Mouse (Mus musculus) c-Kit-negative CD71-positive TER-119-positive erythroid progenitor cells, embryonic 14.5 days (primary cell): ENCODE data around the gene Dock2.

ENCODE experiments used
- DNase-seq: peaks from one replicate; pipeline ENCODE4 v3.0.0-alpha.2; 2013; ENCODE audit warnings: low read depth, low spot score

The Dock2 gene

GRCm38 (mm10) chr11:34348287-34348918 lies 435.3 kb downstream of the Dock2 start:
- DNase-seq = no peak

GRCm38 (mm10) chr11:34344310-34344709 lies 439.4 kb downstream of the Dock2 start:
- no peak for DNase-seq

DNA sequence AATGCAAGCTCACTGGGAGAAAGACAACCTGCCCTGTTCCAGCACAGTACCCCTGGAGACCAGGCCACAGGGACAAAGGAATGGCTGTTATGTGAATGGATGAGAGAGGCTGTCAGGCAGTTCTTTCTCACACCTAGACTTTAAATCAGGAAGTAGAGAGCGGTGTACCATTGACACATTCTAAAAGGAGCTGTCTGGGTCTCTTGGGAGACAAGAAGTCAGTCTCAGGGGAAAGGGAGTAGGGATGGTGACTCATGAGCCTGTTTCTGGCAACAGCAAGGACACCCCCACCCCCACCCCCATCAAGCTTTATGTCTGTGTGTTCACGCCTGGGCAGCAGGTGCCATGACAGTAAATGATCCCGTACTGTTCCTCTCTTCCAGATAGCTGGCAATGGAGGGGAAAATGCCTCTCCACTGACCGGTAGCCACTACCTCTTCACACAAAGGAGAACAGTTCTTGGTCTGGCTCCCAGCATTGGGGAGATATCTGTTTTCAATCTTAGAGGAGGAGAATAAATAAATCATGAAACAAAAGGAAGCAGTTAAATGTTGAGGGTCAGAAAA lies 439.9 kb downstream of the Dock2 start:
- DNase-seq = no peak

DNA sequence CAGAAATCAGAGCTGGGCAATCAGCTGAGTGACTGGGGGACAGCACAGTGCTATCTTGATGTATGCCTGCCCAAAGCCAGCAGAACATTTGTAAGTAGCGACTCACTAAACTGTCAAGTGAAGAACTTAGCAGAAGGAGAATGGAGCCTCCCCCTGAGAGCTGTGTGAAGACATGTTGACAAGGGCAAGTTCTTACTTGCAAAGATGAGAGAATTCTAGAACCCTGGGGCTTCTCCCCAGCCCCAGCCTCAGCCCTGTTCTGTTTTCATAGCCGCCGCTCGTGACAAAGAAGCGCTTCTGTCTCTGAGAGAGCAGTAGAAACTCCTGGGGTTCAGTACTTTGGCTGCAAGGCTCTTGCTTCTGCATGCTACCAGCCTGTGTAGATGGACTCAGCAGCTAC lies 444.0 kb downstream of the Dock2 start:
- DNase-seq = no peak

GRCm38 (mm10) chr11:34337907-34338306 lies 445.8 kb downstream of the Dock2 start:
- DNase-seq = no peak

GRCm38 (mm10) chr11:34332344-34333031 lies 451.2 kb downstream of the Dock2 start:
- DNase-seq = peak; percentile 34

- no peak for DNase-seq
Measured at GRCm38 (mm10) chr11:34323664-34324063, 460.0 kb downstream of the Dock2 start.

GRCm38 (mm10) chr11:34319282-34319681 lies 464.4 kb downstream of the Dock2 start:
- DNase-seq = no peak

- no peak for DNase-seq
Measured at GRCm38 (mm10) chr11:34317001-34317400, 466.7 kb downstream of the Dock2 start.

- DNase-seq = no peak
Measured at GRCm38 (mm10) chr11:34316176-34316575, 467.5 kb downstream of the Dock2 start.

DNA sequence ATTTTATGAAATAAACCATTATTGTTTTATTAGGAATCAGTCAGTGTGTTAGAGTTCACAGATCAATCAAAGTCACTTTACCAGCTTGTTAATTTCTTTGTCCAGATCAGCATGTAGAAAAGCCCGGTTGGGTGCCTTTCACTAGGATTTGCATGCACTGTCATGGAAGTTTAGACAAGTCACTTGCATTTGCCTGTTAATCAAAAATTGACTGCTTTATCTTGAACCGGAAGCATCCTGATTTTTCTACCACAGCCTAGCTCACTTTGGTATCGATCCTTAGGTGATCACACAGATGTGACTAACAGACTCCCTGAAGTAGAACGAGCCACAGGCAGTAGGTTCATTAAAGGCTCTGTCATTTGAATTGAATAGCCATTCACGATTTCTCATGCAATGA lies 468.3 kb downstream of the Dock2 start:
- DNase-seq = no peak

DNA sequence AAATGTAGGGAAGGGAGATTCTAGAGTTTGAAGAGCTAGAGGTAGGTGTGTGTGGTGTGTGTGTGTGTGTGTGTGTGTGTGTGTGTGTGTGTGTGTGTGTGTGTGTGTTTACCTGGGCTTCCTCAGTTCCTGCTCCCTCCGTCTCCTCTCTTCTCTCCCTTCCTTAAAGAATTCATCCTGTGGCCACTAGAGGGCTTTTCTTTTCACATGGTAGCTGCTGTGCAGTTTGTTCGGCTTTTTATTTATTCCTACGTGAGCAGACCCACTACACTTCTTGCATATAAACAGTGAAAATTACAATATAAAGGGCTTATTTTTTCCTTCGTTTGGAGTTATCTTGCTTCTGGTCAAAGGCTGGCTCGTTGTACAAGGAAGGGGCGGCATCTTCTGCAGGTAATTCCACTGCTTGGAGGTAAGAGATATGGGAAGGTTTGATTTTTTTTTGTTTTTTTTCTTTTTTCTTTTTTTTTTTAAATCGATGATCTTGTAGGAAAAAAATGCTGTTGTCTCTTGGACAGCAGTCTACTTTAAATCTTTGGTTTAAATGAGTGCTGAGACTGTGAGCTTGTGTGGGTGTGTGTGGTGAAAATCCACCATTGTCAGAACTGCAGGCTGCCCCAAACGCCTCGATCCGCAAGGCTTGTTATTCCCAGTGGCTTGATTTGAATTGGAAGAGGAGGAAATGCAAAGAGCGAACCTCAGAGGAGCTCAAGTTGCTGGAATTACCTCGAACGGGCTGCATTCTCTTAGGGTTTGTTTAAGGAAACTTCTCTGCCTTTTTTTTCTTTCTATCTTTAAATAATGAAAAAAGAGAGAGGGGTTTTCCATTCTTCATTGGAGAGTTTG lies 468.9 kb downstream of the Dock2 start, which contains the start of gene Fam196b:
Gene Fam196b, plus strand, starts transcription at position 289 of the 846 bp plus-strand sequence.
- DNase-seq = no peak

DNA sequence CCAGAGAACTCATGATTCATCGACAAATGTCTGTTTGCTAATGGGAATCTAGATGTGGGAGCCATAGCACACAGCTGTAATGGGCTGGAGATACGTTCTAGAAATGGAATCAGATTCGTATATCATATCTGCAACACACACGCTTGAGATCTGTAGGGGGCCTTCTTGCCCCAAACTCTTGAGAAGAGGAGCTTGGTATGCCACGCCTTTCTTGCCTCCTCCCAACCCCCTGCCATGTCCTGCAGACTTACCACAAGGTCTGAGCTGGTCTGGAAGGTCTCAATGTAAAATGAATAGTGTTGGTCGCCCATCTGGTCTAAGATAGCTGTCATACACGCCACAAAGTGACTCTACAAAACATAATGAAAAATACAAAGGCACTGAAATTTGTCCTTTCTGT lies 471.5 kb downstream of the Dock2 start:
- DNase-seq = no peak

GRCm38 (mm10) chr11:34311717-34312116 lies 472.0 kb downstream of the Dock2 start:
- no peak for DNase-seq

DNA sequence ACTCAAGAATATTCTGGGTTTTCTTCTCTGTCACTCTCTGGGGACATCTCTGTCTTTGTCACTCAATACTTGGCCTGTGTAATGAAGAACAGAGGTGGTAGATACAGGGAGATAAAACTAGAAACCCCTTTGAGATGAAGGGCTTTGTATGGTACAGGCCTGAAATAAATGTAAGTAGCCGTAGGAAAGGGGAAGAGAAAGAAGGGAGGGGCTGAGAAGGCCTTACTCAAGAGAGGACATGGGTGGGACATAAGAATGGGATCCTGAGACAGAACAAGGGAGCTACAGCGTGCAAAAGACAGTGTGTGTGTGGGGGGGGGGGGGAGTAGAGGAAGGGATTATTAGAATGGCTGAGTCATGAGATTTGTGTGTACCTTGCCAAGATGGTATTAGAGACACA lies 474.3 kb downstream of the Dock2 start:
- no peak for DNase-seq

GRCm38 (mm10) chr11:34308731-34309130 lies 475.0 kb downstream of the Dock2 start:
- DNase-seq = no peak

- DNase-seq = no peak
Measured at GRCm38 (mm10) chr11:34306231-34306630, 477.5 kb downstream of the Dock2 start.

DNA sequence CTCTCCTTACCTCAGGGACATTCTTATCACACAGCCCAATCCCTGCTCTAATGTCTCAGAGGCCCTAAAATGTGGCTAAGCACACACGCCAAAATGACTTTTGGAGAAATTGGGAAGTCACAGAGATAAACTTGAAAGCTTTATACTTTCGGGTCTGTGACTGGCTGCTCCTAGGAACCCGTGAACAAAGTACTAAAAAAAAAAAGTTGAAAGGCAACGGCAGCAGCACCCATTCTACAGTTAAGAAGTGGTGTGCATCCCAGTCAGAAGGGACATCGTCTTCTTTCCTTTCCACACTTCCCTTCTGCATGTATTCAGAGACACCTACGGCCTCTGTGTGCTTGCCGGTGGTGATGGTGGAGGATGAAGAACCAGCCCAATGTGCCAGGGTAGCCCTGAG lies 483.6 kb downstream of the Dock2 start:
- DNase-seq = no peak

GRCm38 (mm10) chr11:34299550-34299949 lies 484.1 kb downstream of the Dock2 start:
- DNase-seq = no peak

DNA sequence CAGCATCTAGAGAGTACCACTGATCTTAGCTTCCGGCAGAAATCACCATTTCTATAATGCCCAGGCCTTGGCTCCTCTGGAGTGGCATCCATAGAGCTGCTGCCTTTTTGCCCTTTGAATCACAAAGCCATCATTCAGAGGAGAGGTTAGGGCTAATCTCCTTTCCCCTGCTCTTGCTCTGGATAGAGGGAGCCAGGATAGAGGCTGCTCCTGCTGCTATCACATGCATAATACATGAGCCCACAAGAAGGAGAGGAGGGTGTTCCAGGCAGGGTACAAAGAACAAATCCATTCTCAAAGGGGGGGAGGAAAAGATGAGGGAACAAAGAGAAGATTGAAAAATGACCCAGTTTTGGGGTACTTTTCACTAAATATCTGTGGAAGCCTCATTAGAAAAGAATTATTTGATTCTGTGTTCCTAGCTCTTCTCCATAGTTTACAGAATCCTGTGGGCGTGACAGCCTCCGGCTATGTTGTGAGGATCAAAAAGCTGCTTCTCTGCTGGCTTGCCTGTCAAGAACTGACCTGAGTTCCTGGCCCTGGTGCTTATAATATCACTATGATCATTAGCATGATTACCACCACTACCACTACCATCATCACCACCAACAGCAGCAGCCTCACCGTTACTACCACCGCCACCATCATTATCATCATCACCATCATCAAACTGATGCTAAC lies 485.9 kb downstream of the Dock2 start:
- no peak for DNase-seq

- DNase-seq = no peak
Measured at GRCm38 (mm10) chr11:34291304-34291703, 492.4 kb downstream of the Dock2 start.

DNA sequence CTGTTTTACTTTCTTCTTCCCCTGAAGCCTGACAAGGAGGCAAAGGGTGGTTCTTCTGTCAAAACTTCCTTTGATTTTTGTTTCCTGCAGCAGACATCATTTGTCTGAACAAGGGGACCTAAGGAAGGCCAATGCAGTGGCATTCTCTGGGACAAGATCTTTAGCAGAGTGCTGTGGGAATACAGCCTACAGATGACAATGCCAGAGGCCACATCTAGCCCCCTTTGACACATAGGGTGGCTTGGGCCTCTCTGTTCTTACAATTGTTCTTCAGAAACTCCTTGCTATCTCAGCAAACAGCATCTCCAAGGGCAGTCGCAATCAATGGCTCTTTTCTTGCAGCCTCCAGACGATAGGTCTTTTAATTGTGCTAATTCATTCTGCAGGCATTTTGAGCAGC lies 493.0 kb downstream of the Dock2 start:
- DNase-seq = no peak
